Mouse (Mus musculus) ES-Bruce4 (cell line): ENCODE measurements at regions not wholly inside any gene's neighbourhood (a gene's known extent, or its start where the extent isn't known, plus 50 kb on each side); places are given as distances from the start of the nearest gene placed in this dataset.

Experiments
- CTCF ChIP-seq: IDR thresholded peaks from one replicate; pipeline ENCODE4 v1.8.1; 2011; ENCODE audit warnings: low read depth, low read length
- EP300 ChIP-seq: IDR thresholded peaks from 2 replicates; pipeline ENCODE4 v1.6.1; 2011; ENCODE audit warnings: low read depth, low read length; ENCODE audit not compliant: insufficient read depth
- POLR2A ChIP-seq: IDR thresholded peaks from one replicate; pipeline ENCODE4 v1.8.1; 2011; ENCODE audit warnings: low read length; ENCODE audit not compliant: insufficient read depth

- TF ChIP-seq POLR2A (no peak), CTCF (no peak), EP300 (no peak)
These were observed 56.9 kb upstream of the Cd34 start for GRCm38 (mm10) chr1:194881556-194882223.
